26 mouse cellular contexts compared by ENCODE assay signal in the genomic region with DNA sequence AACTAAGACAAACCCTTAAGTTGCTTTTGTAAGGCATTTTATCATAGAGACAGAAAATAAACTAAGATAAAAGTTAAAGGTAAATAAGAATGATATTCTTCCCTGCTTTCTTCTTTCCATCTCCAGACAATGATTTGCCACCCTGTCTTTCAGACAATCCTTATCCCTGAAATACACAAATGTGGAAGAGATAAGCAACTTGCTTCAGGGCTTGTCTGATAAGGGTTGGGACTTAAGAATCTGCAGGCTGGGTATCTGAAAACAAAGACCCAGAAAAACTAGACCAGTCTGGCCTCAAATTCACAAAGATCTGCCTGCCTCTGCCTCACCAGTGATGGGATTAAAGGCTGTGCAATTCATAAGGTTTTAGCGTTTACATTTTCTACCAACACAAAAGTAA. TPM values are rescaled to one million over a fixed set of nuclear protein-coding genes. Genes with fewer than 3 reads are reported as not detected.
A peak's percentile ranks its signal among the peaks of the same experiment; 100 is the strongest.
DNase-seq lines count a peak whose midpoint lies in the region; ATAC-seq and TF ChIP-seq lines count a peak whose summit lies in the region.
"Had no signal": no experiment of that assay in that cellular context is flagged by ENCODE, and none has a peak within 500 bp of the region (broad histone marks: within the 10 kb centered on the region; RNA-seq: fewer than 3 reads in every experiment).

No protein-coding gene starts in this region.

- no peak overlapping the region for H3K9ac ChIP-seq in MEL (ENCODE audit: control insufficient read depth, low read depth, low read length, poor library complexity, severe bottlenecking)
- H3K9ac ChIP-seq in liver, embryonic 12.5 days = no peak overlapping the region
- H3K9ac ChIP-seq in liver, embryonic 14.5 days (replicated peaks) = no peak overlapping the region
- no peak overlapping the region for H3K9ac ChIP-seq in liver, postnatal 0 days (replicated peaks)
- no peak overlapping the region for H3K9ac ChIP-seq in forebrain, embryonic 11.5 days (ENCODE audit: low read length)
- H3K9ac ChIP-seq: embryonic facial prominence, embryonic 12.5 days had no signal

- H3K4me2 ChIP-seq in liver, embryonic 12.5 days = no peak overlapping the region
- H3K4me2 ChIP-seq in liver, embryonic 14.5 days (ENCODE audit: low read depth) = peak overlapping the region; percentile 2; the same call in 1 of the 2 replicates
- no peak overlapping the region for H3K4me2 ChIP-seq in liver, postnatal 0 days (ENCODE audit: low read depth, low read length)
- no peak overlapping the region for H3K4me2 ChIP-seq in forebrain, embryonic 11.5 days (ENCODE audit: low read depth, low read length, severe bottlenecking)

- H3K79me2 ChIP-seq in MEL (ENCODE audit: control insufficient read depth, insufficient read depth, low read length, poor library complexity) = no peaks in the 10 kb centered on the region

- TF ChIP-seq RAD21 in MEL (IDR thresholded peaks at IDR 0.05; ENCODE audit: low read depth, low read length) = no peak

- 6% methylated on average over 1 of the region's 1 CpGs for WGBS in liver, embryonic 12.5 days (ENCODE audit: insufficient replicate concordance)
- WGBS in liver, embryonic 14.5 days (ENCODE audit: insufficient replicate concordance) = 16% methylated on average over 1 of the region's 1 CpGs
- WGBS in liver, postnatal 0 days (ENCODE audit: insufficient replicate concordance) = 22% methylated on average over 1 of the region's 1 CpGs
- WGBS in hindbrain, embryonic 10.5 days = 8% methylated on average over 1 of the region's 1 CpGs
- WGBS in forebrain, embryonic 11.5 days = 14% methylated on average over 1 of the region's 1 CpGs

- H3K27me3 ChIP-seq in MEL (ENCODE audit: control insufficient read depth in 1 of 2, insufficient read depth in 2 of 2, low read length in 2 of 2) = peaks cover 0 to 3% of the 10 kb centered on the region in 2 experiments; a peak in 2 of 4 replicates
- peaks cover 27% of the 10 kb centered on the region for H3K27me3 ChIP-seq in liver, embryonic 12.5 days (replicated peaks)
- no peaks in the 10 kb centered on the region; the same call in 1 of the 2 replicates for H3K27me3 ChIP-seq in liver, embryonic 14.5 days (ENCODE audit: control insufficient read depth, insufficient read depth, low read length)
- H3K27me3 ChIP-seq in liver, postnatal 0 days (ENCODE audit: insufficient read depth, low read length) = 0 out of 2 replicates have a peak, but pooled peaks cover 5% of the 10 kb centered on the region
- peaks cover 12% of the 10 kb centered on the region; the same call in 1 of the 2 replicates for H3K27me3 ChIP-seq in hindbrain, embryonic 10.5 days (ENCODE audit: insufficient read depth, poor library complexity, severe bottlenecking)
- H3K27me3 ChIP-seq in forebrain, embryonic 11.5 days (ENCODE audit: control insufficient read depth, insufficient read depth, low read length) = no peaks in the 10 kb centered on the region
- H3K27me3 ChIP-seq: embryonic facial prominence, embryonic 12.5 days; forebrain, embryonic 12.5 days had no signal

- TF ChIP-seq EP300 in MEL (IDR thresholded peaks at IDR 0.05; ENCODE audit: low read depth in 1 of 2, low read length in 2 of 2) = peak; percentile 40 to 42; a peak in 1 of 4 replicates
- peak; percentile 71 for TF ChIP-seq EP300 in liver, embryonic 14.5 days (IDR thresholded peaks at IDR 0.05; ENCODE audit: low read depth)
- TF ChIP-seq EP300 in liver, postnatal 0 days (IDR thresholded peaks at IDR 0.05; ENCODE audit: low read depth) = 0 out of 2 replicates have a peak, but pooled peaks have one; percentile 37

- H3K9me3 ChIP-seq in MEL (replicated peaks; ENCODE audit: insufficient read depth, low read length) = no peaks in the 10 kb centered on the region
- H3K9me3 ChIP-seq in liver, embryonic 12.5 days (replicated peaks) = no peaks in the 10 kb centered on the region
- no peaks in the 10 kb centered on the region for H3K9me3 ChIP-seq in liver, embryonic 14.5 days (ENCODE audit: control insufficient read depth, low read length)
- H3K9me3 ChIP-seq in liver, postnatal 0 days (ENCODE audit: low read length) = no peaks in the 10 kb centered on the region
- H3K9me3 ChIP-seq in hindbrain, embryonic 10.5 days = no peaks in the 10 kb centered on the region
- H3K9me3 ChIP-seq in forebrain, embryonic 11.5 days (ENCODE audit: control insufficient read depth, low read length) = no peaks in the 10 kb centered on the region
- H3K9me3 ChIP-seq: embryonic facial prominence, embryonic 10.5 days; embryonic facial prominence, embryonic 12.5 days; forebrain, embryonic 12.5 days had no signal

- H3K27ac ChIP-seq in MEL (ENCODE audit: control insufficient read depth, low read depth, low read length) = no peak overlapping the region
- no peak overlapping the region for H3K27ac ChIP-seq in liver, embryonic 12.5 days
- H3K27ac ChIP-seq in liver, embryonic 14.5 days = no peak overlapping the region
- no peak overlapping the region for H3K27ac ChIP-seq in liver, postnatal 0 days (ENCODE audit: low read depth)
- H3K27ac ChIP-seq in hindbrain, embryonic 10.5 days = no peak overlapping the region
- H3K27ac ChIP-seq in forebrain, embryonic 11.5 days (ENCODE audit: low read depth, low read length) = no peak overlapping the region
- H3K27ac ChIP-seq: embryonic facial prominence, embryonic 10.5 days; embryonic facial prominence, embryonic 12.5 days; forebrain, embryonic 12.5 days had no signal

- peaks cover 4 to 7% of the 10 kb centered on the region in 2 experiments for H3K4me1 ChIP-seq in MEL (ENCODE audit: control insufficient read depth in 1 of 2, insufficient read depth in 2 of 2, low read length in 2 of 2)
- peaks cover 36% of the 10 kb centered on the region for H3K4me1 ChIP-seq in liver, embryonic 12.5 days
- peaks cover 10 to 12% of the 10 kb centered on the region in 2 experiments for H3K4me1 ChIP-seq in liver, embryonic 14.5 days (replicated peaks; ENCODE audit: control insufficient read depth in 2 of 2, insufficient read depth in 2 of 2, low read length in 1 of 2)
- peaks cover 10% of the 10 kb centered on the region for H3K4me1 ChIP-seq in liver, postnatal 0 days (ENCODE audit: insufficient read depth)
- H3K4me1 ChIP-seq in hindbrain, embryonic 10.5 days (replicated peaks) = peaks cover 30% of the 10 kb centered on the region
- H3K4me1 ChIP-seq in forebrain, embryonic 11.5 days (replicated peaks; ENCODE audit: control insufficient read depth, insufficient read depth, low read length) = peaks cover 2% of the 10 kb centered on the region; the same call in 1 of the 2 replicates

- ATAC-seq in liver, embryonic 12.5 days = peak; percentile 42; the same call in 1 of the 2 replicates
- ATAC-seq in liver, embryonic 14.5 days (ENCODE audit: insufficient read depth) = peak; percentile 56; the same call in 1 of the 2 replicates
- ATAC-seq in liver, postnatal 0 days = no peak
- ATAC-seq in forebrain, embryonic 11.5 days (replicated peaks; ENCODE audit: low FRiP score) = no peak
- ATAC-seq: activated CD4-positive, CD25-positive, alpha-beta regulatory T cell, adult 4 months; forebrain, embryonic 14.5 days; forebrain, embryonic 16.5 days; Patski had no signal

- no peak overlapping the region for H3K4me3 ChIP-seq in MEL (ENCODE audit: control insufficient read depth in 1 of 2, insufficient read depth in 1 of 2, low read depth in 2 of 2, low read length in 2 of 2)
- no peak overlapping the region for H3K4me3 ChIP-seq in liver, embryonic 12.5 days
- no peak overlapping the region for H3K4me3 ChIP-seq in liver, embryonic 14.5 days (ENCODE audit: insufficient read depth in 1 of 2, low read depth in 2 of 2, low read length in 2 of 2)
- no peak overlapping the region for H3K4me3 ChIP-seq in liver, postnatal 0 days (ENCODE audit: low read depth, low read length)
- no peak overlapping the region for H3K4me3 ChIP-seq in hindbrain, embryonic 10.5 days
- H3K4me3 ChIP-seq in forebrain, embryonic 11.5 days (ENCODE audit: low read depth, low read length) = no peak overlapping the region

- no peak for TF ChIP-seq CTCF in MEL (IDR thresholded peaks at IDR 0.05 in 2 of 3, conservative IDR thresholded peaks at IDR 0.05 in 1 of 3; ENCODE audit: control insufficient read depth in 1 of 3, insufficient read depth in 1 of 3, low read depth in 2 of 3, low read length in 3 of 3, poor library complexity in 1 of 3, severe bottlenecking in 1 of 3)
- TF ChIP-seq CTCF in liver, embryonic 14.5 days (IDR thresholded peaks at IDR 0.05; ENCODE audit: low read depth) = no peak
- no peak for TF ChIP-seq CTCF in liver, postnatal 0 days (IDR thresholded peaks at IDR 0.05; ENCODE audit: low read depth)

- TF ChIP-seq POLR2A in MEL (IDR thresholded peaks at IDR 0.05; ENCODE audit: control insufficient read depth in 1 of 2, insufficient read depth in 1 of 2, low read depth in 1 of 2, low read length in 2 of 2, poor library complexity in 1 of 2) = no peak

- peaks cover 0 to 13% of the 10 kb centered on the region in 2 experiments; a peak in 2 of 4 replicates for H3K36me3 ChIP-seq in MEL (ENCODE audit: control insufficient read depth in 1 of 2, insufficient read depth in 2 of 2, low read length in 2 of 2)
- H3K36me3 ChIP-seq in liver, embryonic 12.5 days = no peaks in the 10 kb centered on the region
- H3K36me3 ChIP-seq in liver, embryonic 14.5 days (replicated peaks; ENCODE audit: control insufficient read depth, insufficient read depth, low read depth) = no peaks in the 10 kb centered on the region
- no peaks in the 10 kb centered on the region for H3K36me3 ChIP-seq in liver, postnatal 0 days (replicated peaks; ENCODE audit: insufficient read depth, low read length)
- no peaks in the 10 kb centered on the region for H3K36me3 ChIP-seq in hindbrain, embryonic 10.5 days
- no peaks in the 10 kb centered on the region for H3K36me3 ChIP-seq in forebrain, embryonic 11.5 days (ENCODE audit: control insufficient read depth, insufficient read depth, low read length)
- H3K36me3 ChIP-seq: embryonic facial prominence, embryonic 10.5 days; embryonic facial prominence, embryonic 12.5 days; forebrain, embryonic 12.5 days had no signal

- peak; percentile 26 for DNase-seq in MEL (ENCODE audit: low read depth, low spot score)
- DNase-seq in liver, embryonic 14.5 days (ENCODE audit: low read depth in 3 of 3, low spot score in 3 of 3) = no peak
- no peak for DNase-seq in liver, postnatal 0 days
- no peak for DNase-seq in hindbrain, embryonic 10.5 days (ENCODE audit: low spot score)
- DNase-seq in adrenal gland, adult (ENCODE audit: inconsistent age in 2 of 2, low spot score in 1 of 2) = no peak
- no peak for DNase-seq in forebrain, embryonic 11.5 days (ENCODE audit: low spot score)
- DNase-seq in embryo, embryonic 11 days = no peak
- DNase-seq: adrenal gland, postnatal 10 days; adrenal gland, postnatal 25 days; cerebellum, adult 11 months; cerebellum, adult 18-20 months; cerebellum, adult 8-10 months; cerebellum, adult 9-11 months; cerebellum, postnatal 14 days; cerebellum, postnatal 36 days had no signal

RNA-seq across cellular contexts. Expression of gene Btn2a2, which starts 2.6 kb away (rescaled TPM):
- not detected in 2 replicates for total RNA-seq in MEL (2012; rRNA removed)
- polyA plus RNA-seq in MEL (2012; ENCODE audit: insufficient read depth in 1 of 2, insufficient read length in 2 of 2, low read depth in 1 of 2, low replicate concordance in 2 of 2, missing spikeins in 1 of 2) = not detected
- polyA plus RNA-seq in liver, embryonic 12.5 days (2016; fragmentation: Nextera tagmentation; extraction: Ambion mirVana) = 0.07 TPM in 1 of 2 replicates, not detected in the other
- polyA plus RNA-seq in liver, embryonic 14.5 days (2012; rRNA removed) = 0.01 TPM in 1 of 2 replicates, not detected in the other
- polyA plus RNA-seq in liver, embryonic 14.5 days (2014; fragmentation: Nextera tagmentation; extraction: Ambion mirVana) = not detected in 2 replicates
- polyA plus RNA-seq in liver, postnatal 0 days (2015; fragmentation: Nextera tagmentation; extraction: Ambion mirVana) = not detected in 2 replicates
- polyA plus RNA-seq in hindbrain, embryonic 10.5 days (2016; fragmentation: Nextera tagmentation; extraction: Ambion mirVana) = 0.29 and 0.35 TPM in 2 replicates
- polyA plus RNA-seq in forebrain, embryonic 11.5 days (2014; fragmentation: Nextera tagmentation; extraction: Ambion mirVana) = 0.48 and 0.59 TPM in 2 replicates
- total RNA-seq: adrenal gland, adult 2 months; adrenal gland, postnatal 10 days; adrenal gland, postnatal 25 days; common myeloid progenitor, adult 5-6 weeks had no signal
- polyA plus RNA-seq: activated CD4-positive, CD25-positive, alpha-beta regulatory T cell, adult 4 months; adrenal gland, adult 2 months had no signal

RNA-seq across cellular contexts. Expression of gene Btn1a1, which starts 25.6 kb away (rescaled TPM):
- total RNA-seq in MEL (2012; rRNA removed) = 0.07 TPM in 1 of 2 replicates, not detected in the other
- polyA plus RNA-seq in MEL (2012; ENCODE audit: insufficient read depth in 1 of 2, insufficient read length in 2 of 2, low read depth in 1 of 2, low replicate concordance in 2 of 2, missing spikeins in 1 of 2) = under 1 TPM in 1 of 2 experiments, not detected in 1; 0.25 TPM
- 1.9 and 2.5 TPM in 2 replicates for polyA plus RNA-seq in liver, embryonic 12.5 days (2016; fragmentation: Nextera tagmentation; extraction: Ambion mirVana)
- 1.5 and 2.1 TPM in 2 replicates for polyA plus RNA-seq in liver, embryonic 14.5 days (2012; rRNA removed)
- 1.5 and 1.8 TPM in 2 replicates for polyA plus RNA-seq in liver, embryonic 14.5 days (2014; fragmentation: Nextera tagmentation; extraction: Ambion mirVana)
- 0.92 and 0.96 TPM in 2 replicates for polyA plus RNA-seq in liver, postnatal 0 days (2015; fragmentation: Nextera tagmentation; extraction: Ambion mirVana)
- 0.04 TPM in 1 of 2 replicates, not detected in the other for polyA plus RNA-seq in hindbrain, embryonic 10.5 days (2016; fragmentation: Nextera tagmentation; extraction: Ambion mirVana)
- 0.17 and 0.19 TPM in 2 replicates for polyA plus RNA-seq in forebrain, embryonic 11.5 days (2014; fragmentation: Nextera tagmentation; extraction: Ambion mirVana)
- total RNA-seq: adrenal gland, adult 2 months; adrenal gland, postnatal 25 days; common myeloid progenitor, adult 5-6 weeks had no signal
- polyA plus RNA-seq: activated CD4-positive, CD25-positive, alpha-beta regulatory T cell, adult 4 months; adrenal gland, adult 2 months; C2C12; forebrain, embryonic 14.5 days had no signal

RNA-seq across cellular contexts. Expression of gene Hist1h4h, which starts 39.6 kb away (rescaled TPM):
- total RNA-seq in MEL (2012; rRNA removed) = 5,750 and 5,753 TPM in 2 replicates
- polyA plus RNA-seq in MEL (2012; ENCODE audit: insufficient read depth in 1 of 2, insufficient read length in 2 of 2, low read depth in 1 of 2, low replicate concordance in 2 of 2, missing spikeins in 1 of 2) = 1 to 10 TPM in 1 of 2 experiments, not detected in 1; 9.9 TPM
- polyA plus RNA-seq in liver, embryonic 12.5 days (2016; fragmentation: Nextera tagmentation; extraction: Ambion mirVana) = 4.4 and 4.7 TPM in 2 replicates
- polyA plus RNA-seq in liver, embryonic 14.5 days (2012; rRNA removed) = 8.6 and 24.1 TPM in 2 replicates
- 5.3 and 6.1 TPM in 2 replicates for polyA plus RNA-seq in liver, embryonic 14.5 days (2014; fragmentation: Nextera tagmentation; extraction: Ambion mirVana)
- 7.2 and 7.5 TPM in 2 replicates for polyA plus RNA-seq in liver, postnatal 0 days (2015; fragmentation: Nextera tagmentation; extraction: Ambion mirVana)
- 5.8 and 7.4 TPM in 2 replicates for polyA plus RNA-seq in hindbrain, embryonic 10.5 days (2016; fragmentation: Nextera tagmentation; extraction: Ambion mirVana)
- polyA plus RNA-seq in forebrain, embryonic 11.5 days (2014; fragmentation: Nextera tagmentation; extraction: Ambion mirVana) = 2.0 and 4.9 TPM in 2 replicates

RNA-seq across cellular contexts. Expression of gene Hist1h2af, which starts 42.4 kb away (rescaled TPM):
- 939 and 1,000 TPM in 2 replicates for total RNA-seq in MEL (2012; rRNA removed)
- polyA plus RNA-seq in MEL (2012; ENCODE audit: insufficient read depth in 1 of 2, insufficient read length in 2 of 2, low read depth in 1 of 2, low replicate concordance in 2 of 2, missing spikeins in 1 of 2) = 10 to 100 TPM in 1 of 2 experiments, not detected in 1; 64.3 TPM
- polyA plus RNA-seq in liver, embryonic 12.5 days (2016; fragmentation: Nextera tagmentation; extraction: Ambion mirVana) = 7.8 and 13.9 TPM in 2 replicates
- 375 and 609 TPM in 2 replicates for polyA plus RNA-seq in liver, embryonic 14.5 days (2012; rRNA removed)
- 14.2 and 17.4 TPM in 2 replicates for polyA plus RNA-seq in liver, embryonic 14.5 days (2014; fragmentation: Nextera tagmentation; extraction: Ambion mirVana)
- 9.7 and 9.8 TPM in 2 replicates for polyA plus RNA-seq in liver, postnatal 0 days (2015; fragmentation: Nextera tagmentation; extraction: Ambion mirVana)
- polyA plus RNA-seq in hindbrain, embryonic 10.5 days (2016; fragmentation: Nextera tagmentation; extraction: Ambion mirVana) = 7.8 and 9.2 TPM in 2 replicates
- 7.7 and 9.3 TPM in 2 replicates for polyA plus RNA-seq in forebrain, embryonic 11.5 days (2014; fragmentation: Nextera tagmentation; extraction: Ambion mirVana)
- polyA plus RNA-seq: activated CD4-positive, CD25-positive, alpha-beta regulatory T cell, adult 4 months; forebrain, embryonic 16.5 days had no signal

RNA-seq across cellular contexts. Expression of gene Hist1h3g, which starts 44.0 kb away (rescaled TPM):
- 441 and 728 TPM in 2 replicates for total RNA-seq in MEL (2012; rRNA removed)
- 1 to 10 TPM in 1 of 2 experiments, not detected in 1; 5.2 TPM for polyA plus RNA-seq in MEL (2012; ENCODE audit: insufficient read depth in 1 of 2, insufficient read length in 2 of 2, low read depth in 1 of 2, low replicate concordance in 2 of 2, missing spikeins in 1 of 2)
- 12.9 and 16.3 TPM in 2 replicates for polyA plus RNA-seq in liver, embryonic 12.5 days (2016; fragmentation: Nextera tagmentation; extraction: Ambion mirVana)
- polyA plus RNA-seq in liver, embryonic 14.5 days (2012; rRNA removed) = 48.1 and 52.5 TPM in 2 replicates
- polyA plus RNA-seq in liver, embryonic 14.5 days (2014; fragmentation: Nextera tagmentation; extraction: Ambion mirVana) = 8.6 and 9.6 TPM in 2 replicates
- polyA plus RNA-seq in liver, postnatal 0 days (2015; fragmentation: Nextera tagmentation; extraction: Ambion mirVana) = 3.7 and 6.3 TPM in 2 replicates
- polyA plus RNA-seq in hindbrain, embryonic 10.5 days (2016; fragmentation: Nextera tagmentation; extraction: Ambion mirVana) = 3.3 and 6.0 TPM in 2 replicates
- polyA plus RNA-seq in forebrain, embryonic 11.5 days (2014; fragmentation: Nextera tagmentation; extraction: Ambion mirVana) = 5.2 and 5.7 TPM in 2 replicates

Comparison
In these comparisons a context has a peak if more than half of its experiments do, and no peak if none do; other contexts are left out.
1. ATAC-seq: peak in liver, embryonic 12.5 days (single experiment) and liver, embryonic 14.5 days (single experiment); none in liver, postnatal 0 days (single experiment) and forebrain, embryonic 11.5 days (single experiment).